Mouse (Mus musculus) right cerebral cortex, postnatal 25 days (tissue): ENCODE measurements around the gene Gm13288.
"Not testable (repeated sequence)": the region's sequence is repeated elsewhere in the genome, so short reads cannot be mapped to it uniquely, and the experiment has no call there.

Source experiments
- DNase-seq: peaks from one replicate; pipeline ENCODE4 v3.0.0; 2022

Gene Gm13288

GRCm38 (mm10) chr4:88802954-88803353 lies 2.4 kb upstream of the Gm13288 start, which contains the start of gene Gm13287:
Gene Gm13287, plus strand, starts transcription at chr4:88803254.
- DNase-seq = not testable (repeated sequence)

GRCm38 (mm10) chr4:88805761-88806160 lies 430 bp downstream of the Gm13288 start:
- DNase-seq = not testable (repeated sequence)

- no peak for DNase-seq
Measured at GRCm38 (mm10) chr4:88815928-88816327, 10.6 kb downstream of the Gm13288 start, which contains the start of gene Ifna7. Gene Ifna7, plus strand, starts transcription at chr4:88816228.

GRCm38 (mm10) chr4:88819659-88820058 lies 14.3 kb downstream of the Gm13288 start, which contains the start of gene Ifna11:
Gene Ifna11, plus strand, starts transcription at chr4:88819959.
- no peak for DNase-seq

- no peak for DNase-seq
Measured at GRCm38 (mm10) chr4:88822995-88823394, 17.7 kb downstream of the Gm13288 start.

GRCm38 (mm10) chr4:88827116-88827515 lies 21.8 kb downstream of the Gm13288 start, which contains the start of gene Ifna6:
Gene Ifna6, plus strand, starts transcription at chr4:88827416.
- not testable (repeated sequence) for DNase-seq

- DNase-seq = peak; percentile 19
Measured at GRCm38 (mm10) chr4:88830523-88830922, 25.2 kb downstream of the Gm13288 start.

GRCm38 (mm10) chr4:88835225-88835624 lies 29.9 kb downstream of the Gm13288 start, which contains the start of gene Ifna5:
Gene Ifna5, plus strand, starts transcription at chr4:88835525.
- DNase-seq = not testable (repeated sequence)

GRCm38 (mm10) chr4:88838828-88839227 lies 33.5 kb downstream of the Gm13288 start:
- no peak for DNase-seq

GRCm38 (mm10) chr4:88840058-88840457 lies 34.7 kb downstream of the Gm13288 start:
- DNase-seq = no peak

GRCm38 (mm10) chr4:88841438-88841911 lies 36.1 kb downstream of the Gm13288 start, which contains the start of gene Ifna4:
Gene Ifna4, plus strand, starts transcription at chr4:88841861.
- no peak for DNase-seq

GRCm38 (mm10) chr4:88845334-88845733 lies 40.0 kb downstream of the Gm13288 start:
- DNase-seq = no peak

GRCm38 (mm10) chr4:88849698-88850097 lies 44.4 kb downstream of the Gm13288 start, which contains the start of gene Ifna1:
Gene Ifna1, plus strand, starts transcription at chr4:88850087.
- DNase-seq = no peak

- no peak for DNase-seq
Measured at GRCm38 (mm10) chr4:88851026-88851763, 45.9 kb downstream of the Gm13288 start.
